Mouse (Mus musculus): ENCODE data around the gene Olfr263. TPM values are rescaled to one million over a fixed set of nuclear protein-coding genes. Genes with fewer than 3 reads are reported as not detected.
A peak's percentile ranks its signal among the peaks of the same experiment; 100 is the strongest.
"Not testable (repeated sequence)": the region's sequence is repeated elsewhere in the genome, so short reads cannot be mapped to it uniquely, and the experiment has no call there.

Gene Olfr263
- polyA plus RNA-seq (2014; fragmentation: Nextera tagmentation; extraction: Ambion mirVana), result not detected in 2 replicates

GRCm38 (mm10) chr13:21129339-21129738 is at the start of gene Olfr263:
Gene Olfr263 (plus strand): TSS chr13:21129639.
- not testable (repeated sequence) for H3K4me1 ChIP-seq (ENCODE audit: control insufficient read depth, insufficient read depth, low read length); H3K36me3 ChIP-seq (ENCODE audit: control insufficient read depth, insufficient read depth, low read length); H3K4me2 ChIP-seq (ENCODE audit: low read length); H3K9ac ChIP-seq (replicated peaks; ENCODE audit: low read length); H3K27ac ChIP-seq (replicated peaks; ENCODE audit: low read depth, low read length); H3K27me3 ChIP-seq (ENCODE audit: control insufficient read depth, insufficient read depth, low read length); H3K4me3 ChIP-seq (replicated peaks; ENCODE audit: low read depth, low read length); ATAC-seq (ENCODE audit: low FRiP score, low TSS enrichment); H3K9me3 ChIP-seq (ENCODE audit: control insufficient read depth, low read length); DNase-seq
- 74% methylated on average over 3 of the region's 3 CpGs for WGBS

GRCm38 (mm10) chr13:21082686-21083085 is 46.8 kb upstream of the Olfr263 start:
- H3K27ac ChIP-seq (replicated peaks; ENCODE audit: low read depth, low read length), result no peak overlapping the region
- no peaks in the 10 kb centered on the region for H3K9me3 ChIP-seq (ENCODE audit: control insufficient read depth, low read length)
- H3K4me1 ChIP-seq (ENCODE audit: control insufficient read depth, insufficient read depth, low read length), result no peaks in the 10 kb centered on the region
- WGBS, result 80% methylated on average over 2 of the region's 2 CpGs
- no peak overlapping the region for H3K4me3 ChIP-seq (replicated peaks; ENCODE audit: low read depth, low read length)
- no peak overlapping the region for H3K9ac ChIP-seq (replicated peaks; ENCODE audit: low read length)
- DNase-seq, result no peak
- no peak for ATAC-seq (ENCODE audit: low FRiP score, low TSS enrichment)
- no peaks in the 10 kb centered on the region for H3K36me3 ChIP-seq (ENCODE audit: control insufficient read depth, insufficient read depth, low read length)
- no peaks in the 10 kb centered on the region for H3K27me3 ChIP-seq (ENCODE audit: control insufficient read depth, insufficient read depth, low read length)
- no peak overlapping the region for H3K4me2 ChIP-seq (ENCODE audit: low read length)

DNA sequence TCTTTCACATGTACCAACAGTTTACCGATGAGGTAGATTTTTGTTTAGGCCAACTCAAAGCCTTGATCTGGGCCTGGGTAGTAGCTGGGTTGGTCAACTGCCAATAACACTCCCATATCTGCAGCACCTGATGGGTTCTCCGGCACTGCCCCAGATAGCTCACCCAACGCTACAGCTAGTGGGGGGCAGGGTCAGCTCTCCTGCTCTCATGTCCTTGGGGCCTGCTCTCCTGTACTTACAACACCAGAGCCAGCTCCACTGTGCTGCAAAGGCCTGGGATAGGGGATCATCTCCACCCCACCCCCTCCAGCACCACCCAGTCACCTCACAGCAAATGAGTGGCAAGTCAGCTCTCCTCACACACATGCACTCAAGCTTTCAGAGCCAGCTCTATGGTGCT is 19.7 kb upstream of the Olfr263 start:
- no peaks in the 10 kb centered on the region for H3K36me3 ChIP-seq (ENCODE audit: control insufficient read depth, insufficient read depth, low read length)
- H3K4me2 ChIP-seq (ENCODE audit: low read length), result no peak overlapping the region
- no peaks in the 10 kb centered on the region for H3K4me1 ChIP-seq (ENCODE audit: control insufficient read depth, insufficient read depth, low read length)
- H3K9ac ChIP-seq (replicated peaks; ENCODE audit: low read length), result no peak overlapping the region
- 0 out of 2 replicates have a peak, but pooled peaks have one; percentile 37 for ATAC-seq (ENCODE audit: low FRiP score, low TSS enrichment)
- H3K27ac ChIP-seq (replicated peaks; ENCODE audit: low read depth, low read length), result no peak overlapping the region
- H3K27me3 ChIP-seq (ENCODE audit: control insufficient read depth, insufficient read depth, low read length), result no peaks in the 10 kb centered on the region
- over 99% methylated on average over 3 of the region's 3 CpGs for WGBS
- no peaks in the 10 kb centered on the region for H3K9me3 ChIP-seq (ENCODE audit: control insufficient read depth, low read length)
- DNase-seq, result no peak
- H3K4me3 ChIP-seq (replicated peaks; ENCODE audit: low read depth, low read length), result no peak overlapping the region

DNA sequence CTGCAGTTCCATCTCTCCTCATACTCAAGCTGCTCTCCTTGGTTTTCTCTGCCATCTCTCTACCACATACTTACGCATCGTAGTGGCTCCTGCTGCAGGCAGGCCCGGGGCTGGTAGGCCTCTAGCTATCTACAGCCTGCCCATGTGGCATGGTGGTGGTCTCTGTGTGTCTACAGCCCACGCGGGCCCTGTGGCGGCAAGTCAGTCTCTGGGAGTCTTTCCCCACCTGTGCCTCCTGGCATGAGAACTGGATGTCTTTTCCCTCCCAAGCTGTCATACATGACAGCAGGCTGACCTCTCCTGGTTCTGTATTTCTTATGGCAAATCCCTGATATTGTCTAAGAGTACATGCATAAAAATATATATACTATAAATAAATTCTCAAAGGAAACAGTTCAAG is 19.0 kb upstream of the Olfr263 start:
- H3K4me2 ChIP-seq (ENCODE audit: low read length), result no peak overlapping the region
- H3K9ac ChIP-seq (replicated peaks; ENCODE audit: low read length), result no peak overlapping the region
- no peak overlapping the region for H3K4me3 ChIP-seq (replicated peaks; ENCODE audit: low read depth, low read length)
- whole genome bisulfite sequencing, result 93% methylated on average over 6 of the region's 6 CpGs
- no peak overlapping the region for H3K27ac ChIP-seq (replicated peaks; ENCODE audit: low read depth, low read length)
- no peak for ATAC-seq (ENCODE audit: low FRiP score, low TSS enrichment)
- H3K4me1 ChIP-seq (ENCODE audit: control insufficient read depth, insufficient read depth, low read length), result no peaks in the 10 kb centered on the region
- DNase-seq, result no peak
- H3K36me3 ChIP-seq (ENCODE audit: control insufficient read depth, insufficient read depth, low read length), result no peaks in the 10 kb centered on the region
- H3K9me3 ChIP-seq (ENCODE audit: control insufficient read depth, low read length), result no peaks in the 10 kb centered on the region
- no peaks in the 10 kb centered on the region for H3K27me3 ChIP-seq (ENCODE audit: control insufficient read depth, insufficient read depth, low read length)

DNA sequence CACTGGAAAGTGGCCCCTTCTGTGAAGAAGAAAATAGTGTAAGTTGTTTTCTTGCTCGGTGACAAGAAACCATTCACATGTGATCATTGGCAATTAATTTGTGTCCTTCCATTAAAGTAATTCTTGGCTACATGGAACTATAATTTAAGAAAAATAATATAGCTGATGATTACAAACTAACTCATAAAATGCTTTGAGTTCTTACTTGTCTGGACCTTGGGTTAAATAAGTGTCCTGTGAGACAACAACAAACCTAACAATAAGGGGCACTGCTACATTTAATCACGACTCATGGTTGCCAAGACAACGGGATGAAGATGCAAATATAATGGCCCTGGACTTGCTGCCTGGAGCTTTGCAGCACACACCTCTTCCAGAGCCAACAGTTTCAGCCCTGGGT is 18.3 kb upstream of the Olfr263 start, which contains the start of gene Olfr1369-ps1:
TSS of gene Olfr1369-ps1 (plus strand) at position 301 of the 400 bp plus-strand sequence.
- 66% methylated on average over 3 of the region's 3 CpGs for WGBS
- peak; percentile 2 for DNase-seq
- H3K27ac ChIP-seq (replicated peaks; ENCODE audit: low read depth, low read length); H3K27me3 ChIP-seq (ENCODE audit: control insufficient read depth, insufficient read depth, low read length); H3K36me3 ChIP-seq (ENCODE audit: control insufficient read depth, insufficient read depth, low read length); H3K4me2 ChIP-seq (ENCODE audit: low read length); H3K9me3 ChIP-seq (ENCODE audit: control insufficient read depth, low read length); H3K9ac ChIP-seq (replicated peaks; ENCODE audit: low read length); ATAC-seq (ENCODE audit: low FRiP score, low TSS enrichment); H3K4me3 ChIP-seq (replicated peaks; ENCODE audit: low read depth, low read length); H3K4me1 ChIP-seq (ENCODE audit: control insufficient read depth, insufficient read depth, low read length): not testable (repeated sequence)

- no peaks in the 10 kb centered on the region for H3K27me3 ChIP-seq (ENCODE audit: control insufficient read depth, insufficient read depth, low read length)
- H3K4me1 ChIP-seq (ENCODE audit: control insufficient read depth, insufficient read depth, low read length), result no peaks in the 10 kb centered on the region
- H3K4me3 ChIP-seq (replicated peaks; ENCODE audit: low read depth, low read length), result no peak overlapping the region
- no peaks in the 10 kb centered on the region for H3K36me3 ChIP-seq (ENCODE audit: control insufficient read depth, insufficient read depth, low read length)
- DNase-seq, result no peak
- ATAC-seq (ENCODE audit: low FRiP score, low TSS enrichment), result no peak
- H3K4me2 ChIP-seq (ENCODE audit: low read length), result no peak overlapping the region
- WGBS, result 85% methylated on average over 4 of the region's 4 CpGs
- H3K9me3 ChIP-seq (ENCODE audit: control insufficient read depth, low read length), result no peaks in the 10 kb centered on the region
- H3K9ac ChIP-seq (replicated peaks; ENCODE audit: low read length), result no peak overlapping the region
- H3K27ac ChIP-seq (replicated peaks; ENCODE audit: low read depth, low read length), result no peak overlapping the region
These were observed 15.3 kb upstream of the Olfr263 start for GRCm38 (mm10) chr13:21114121-21114520.

DNA sequence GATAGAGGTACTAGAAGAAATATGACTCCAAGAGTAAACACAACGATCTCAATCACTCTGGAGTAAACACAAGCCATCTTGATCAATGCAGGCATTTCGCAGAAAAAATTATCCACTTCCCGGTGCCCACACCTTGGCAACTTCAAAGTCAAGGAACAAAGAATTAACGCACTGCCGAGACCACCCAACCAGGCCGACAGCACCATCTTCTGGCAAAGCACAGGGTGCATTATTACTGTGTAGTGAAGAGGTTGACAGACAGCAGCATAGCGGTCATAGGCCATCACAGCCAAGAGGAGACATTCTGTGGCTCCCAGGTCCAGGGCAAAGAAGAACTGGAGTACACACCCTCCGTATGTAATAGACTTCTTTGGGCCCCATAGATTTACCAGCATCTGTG is 13.0 kb downstream of the Olfr263 start:
- H3K36me3 ChIP-seq (ENCODE audit: control insufficient read depth, insufficient read depth, low read length), result no peaks in the 10 kb centered on the region
- H3K4me2 ChIP-seq (ENCODE audit: low read length), result no peak overlapping the region
- ATAC-seq (ENCODE audit: low FRiP score, low TSS enrichment) (no peak; the same call in 1 of the 2 replicates), DNase-seq (peak; percentile 33)
- no peaks in the 10 kb centered on the region for H3K9me3 ChIP-seq (ENCODE audit: control insufficient read depth, low read length)
- no peak overlapping the region for H3K4me3 ChIP-seq (replicated peaks; ENCODE audit: low read depth, low read length)
- WGBS, result 54% methylated on average over 8 of the region's 8 CpGs
- no peaks in the 10 kb centered on the region for H3K27me3 ChIP-seq (ENCODE audit: control insufficient read depth, insufficient read depth, low read length)
- H3K4me1 ChIP-seq (ENCODE audit: control insufficient read depth, insufficient read depth, low read length), result no peaks in the 10 kb centered on the region
- H3K27ac ChIP-seq (replicated peaks; ENCODE audit: low read depth, low read length), result no peak overlapping the region
- no peak overlapping the region for H3K9ac ChIP-seq (replicated peaks; ENCODE audit: low read length)

DNA sequence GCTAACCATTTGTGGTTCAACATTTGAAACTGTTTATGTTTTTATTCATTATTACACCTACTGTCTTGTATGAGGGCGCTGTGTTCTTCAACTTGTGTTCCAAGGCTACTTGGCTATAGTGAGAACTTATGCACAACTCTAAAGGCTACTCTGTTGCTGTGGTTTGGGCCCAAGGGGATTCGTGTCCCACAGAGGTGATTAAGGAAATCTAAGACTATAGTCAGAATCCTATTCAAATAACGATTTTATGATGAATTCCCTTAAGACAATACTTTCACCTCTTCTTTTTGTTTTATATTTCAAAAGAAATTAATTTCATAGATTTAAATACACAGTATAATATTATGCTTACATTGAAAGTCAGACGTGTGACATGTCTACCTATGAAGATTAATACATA is 16.3 kb downstream of the Olfr263 start, which contains the start of gene Olfr1368:
TSS of gene Olfr1368 (minus strand) at position 101 of the 400 bp plus-strand sequence.
- WGBS, result 77% methylated on average over 4 of the region's 4 CpGs
- ATAC-seq (ENCODE audit: low FRiP score, low TSS enrichment), result no peak

DNA sequence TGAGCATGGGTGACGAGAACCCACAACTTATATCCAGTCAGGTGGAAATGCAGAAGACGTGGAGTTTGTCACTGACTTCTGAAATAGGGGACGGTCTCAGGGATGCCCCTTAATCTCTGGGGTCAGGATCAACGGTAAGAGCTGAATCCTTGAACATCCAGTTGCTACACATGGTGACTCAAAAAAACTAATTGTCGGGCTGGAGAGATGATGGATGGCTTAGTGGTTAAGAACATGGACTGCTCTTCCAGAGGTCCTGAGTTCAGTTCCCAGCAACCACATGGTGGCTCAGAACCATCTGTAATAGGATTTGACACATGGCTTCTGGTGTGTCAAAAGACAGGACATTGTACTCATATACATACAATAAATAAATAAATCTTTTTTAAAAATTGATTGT is 26.4 kb downstream of the Olfr263 start:
- Histone ChIP-seq H3K4me1 (ENCODE audit: control insufficient read depth, insufficient read depth, low read length) (peaks cover 7% of the 10 kb centered on the region; the same call in 1 of the 2 replicates), H3K9ac (replicated peaks; ENCODE audit: low read length) (no peak overlapping the region), H3K27ac (replicated peaks; ENCODE audit: low read depth, low read length) (no peak overlapping the region), H3K4me3 (replicated peaks; ENCODE audit: low read depth, low read length) (no peak overlapping the region), H3K9me3 (ENCODE audit: control insufficient read depth, low read length) (no peaks in the 10 kb centered on the region), H3K27me3 (ENCODE audit: control insufficient read depth, insufficient read depth, low read length) (no peaks in the 10 kb centered on the region), H3K4me2 (ENCODE audit: low read length) (no peak overlapping the region), H3K36me3 (ENCODE audit: control insufficient read depth, insufficient read depth, low read length) (no peaks in the 10 kb centered on the region)
- 86% methylated on average over 5 of the region's 5 CpGs for WGBS
- ATAC-seq (ENCODE audit: low FRiP score, low TSS enrichment), result no peak
- no peak for DNase-seq

More for the DNA sequence above, 16.3 kb downstream of the Olfr263 start, which contains the start of gene Olfr1368:
- Histone ChIP-seq H3K4me2 (ENCODE audit: low read length) (no peak within 1 kb of the TSS), H3K27me3 (ENCODE audit: control insufficient read depth, insufficient read depth, low read length) (no peaks in the 10 kb centered on the region), H3K4me3 (replicated peaks; ENCODE audit: low read depth, low read length) (no peak within 1 kb of the TSS), H3K27ac (replicated peaks; ENCODE audit: low read depth, low read length) (no peak within 1 kb of the TSS), H3K36me3 (ENCODE audit: control insufficient read depth, insufficient read depth, low read length) (no peaks in the 10 kb centered on the region), H3K9me3 (ENCODE audit: control insufficient read depth, low read length) (no peaks in the 10 kb centered on the region), H3K9ac (replicated peaks; ENCODE audit: low read length) (no peak within 1 kb of the TSS), H3K4me1 (ENCODE audit: control insufficient read depth, insufficient read depth, low read length) (no peaks in the 10 kb centered on the region)
- DNase-seq, result no peak
